Mouse (Mus musculus): ENCODE results near the gene Etnk2. TPM values are rescaled to one million over a fixed set of nuclear protein-coding genes. Genes with fewer than 3 reads are reported as not detected.

Gene Etnk2
- polyA plus RNA-seq, 1 experiment = 5.6 TPM

DNA sequence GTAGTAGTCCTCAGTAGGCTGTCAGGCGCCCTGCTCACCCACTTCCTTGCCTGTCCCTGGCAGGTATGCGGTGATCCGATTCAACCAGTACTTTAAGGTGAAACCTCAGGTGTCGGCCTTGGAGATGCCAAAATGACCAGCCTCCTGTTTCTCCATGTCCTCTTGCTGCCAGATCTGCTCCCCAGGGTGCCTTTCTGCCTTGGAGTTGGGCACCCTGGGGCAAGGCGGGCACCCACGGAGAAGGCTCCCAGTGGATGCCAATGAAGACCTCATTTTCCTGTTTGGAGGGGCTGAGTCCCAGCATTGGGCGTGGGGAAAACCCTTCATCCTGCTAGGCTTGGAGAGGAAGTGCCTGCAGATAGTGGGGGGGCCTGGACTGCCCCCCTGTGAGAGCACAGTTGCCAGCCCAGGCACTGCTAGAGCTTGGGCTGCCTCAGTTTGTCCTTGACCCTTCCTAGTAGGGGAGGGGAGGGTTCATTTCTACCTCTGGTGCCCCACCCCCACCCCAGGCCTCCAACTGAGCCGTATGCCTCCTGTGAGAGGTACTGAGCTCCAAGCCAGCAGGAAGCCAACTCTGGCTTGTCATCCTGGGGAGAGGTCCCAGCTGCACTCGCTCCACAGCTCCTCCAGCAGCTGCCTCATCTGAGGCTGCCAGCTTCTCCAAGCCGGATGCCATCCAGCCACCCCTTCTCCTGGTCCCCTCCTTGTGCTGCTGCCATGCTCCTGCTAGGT lies 16.0 kb downstream of the Etnk2 start:
- H3K27ac ChIP-seq (ENCODE audit: insufficient read depth, low read length) = no peak overlapping the region
- TF ChIP-seq POLR2A (IDR thresholded peaks at IDR 0.05; ENCODE audit: borderline replicate concordance, insufficient read depth, low read length) = no peak
- no peak for TF ChIP-seq CTCF (IDR thresholded peaks at IDR 0.05; ENCODE audit: borderline replicate concordance, insufficient read depth, low read depth, low read length)
- DNase-seq = no peak
- no peak overlapping the region for H3K4me3 ChIP-seq (replicated peaks; ENCODE audit: insufficient read depth, low read depth, low read length)
- no peaks in the 10 kb centered on the region for H3K4me1 ChIP-seq (ENCODE audit: control insufficient read depth, insufficient read depth, low read length)
- no peaks in the 10 kb centered on the region for H3K27me3 ChIP-seq (ENCODE audit: control insufficient read depth, insufficient read depth, low read length)
- WGBS = 52% methylated on average over 10 of the region's 10 CpGs

DNA sequence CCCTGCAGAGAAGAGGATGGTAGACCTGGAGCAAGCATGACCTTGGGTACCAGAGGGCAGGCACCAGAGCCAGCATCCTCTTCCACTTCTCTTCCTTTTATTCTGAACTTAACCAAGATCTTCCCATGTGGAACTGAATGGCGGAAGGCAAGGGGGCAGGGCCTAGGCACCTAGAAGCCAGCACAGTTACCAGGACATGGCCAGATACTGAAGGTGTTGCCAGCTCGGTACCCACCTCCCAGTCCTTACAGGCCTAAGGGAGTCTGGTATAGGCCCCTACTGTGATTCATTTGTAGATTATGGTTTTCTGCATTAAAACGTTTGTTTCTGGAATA lies 16.6 kb downstream of the Etnk2 start:
- TF ChIP-seq POLR2A (IDR thresholded peaks at IDR 0.05; ENCODE audit: borderline replicate concordance, insufficient read depth, low read length) (no peak), CTCF (IDR thresholded peaks at IDR 0.05; ENCODE audit: borderline replicate concordance, insufficient read depth, low read depth, low read length) (no peak)
- Histone ChIP-seq H3K4me1 (ENCODE audit: control insufficient read depth, insufficient read depth, low read length) (no peaks in the 10 kb centered on the region), H3K27me3 (ENCODE audit: control insufficient read depth, insufficient read depth, low read length) (no peaks in the 10 kb centered on the region), H3K4me3 (replicated peaks; ENCODE audit: insufficient read depth, low read depth, low read length) (no peak overlapping the region), H3K27ac (ENCODE audit: insufficient read depth, low read length) (no peak overlapping the region)
- 75% methylated on average over 3 of the region's 3 CpGs for WGBS
- DNase-seq = no peak

DNA sequence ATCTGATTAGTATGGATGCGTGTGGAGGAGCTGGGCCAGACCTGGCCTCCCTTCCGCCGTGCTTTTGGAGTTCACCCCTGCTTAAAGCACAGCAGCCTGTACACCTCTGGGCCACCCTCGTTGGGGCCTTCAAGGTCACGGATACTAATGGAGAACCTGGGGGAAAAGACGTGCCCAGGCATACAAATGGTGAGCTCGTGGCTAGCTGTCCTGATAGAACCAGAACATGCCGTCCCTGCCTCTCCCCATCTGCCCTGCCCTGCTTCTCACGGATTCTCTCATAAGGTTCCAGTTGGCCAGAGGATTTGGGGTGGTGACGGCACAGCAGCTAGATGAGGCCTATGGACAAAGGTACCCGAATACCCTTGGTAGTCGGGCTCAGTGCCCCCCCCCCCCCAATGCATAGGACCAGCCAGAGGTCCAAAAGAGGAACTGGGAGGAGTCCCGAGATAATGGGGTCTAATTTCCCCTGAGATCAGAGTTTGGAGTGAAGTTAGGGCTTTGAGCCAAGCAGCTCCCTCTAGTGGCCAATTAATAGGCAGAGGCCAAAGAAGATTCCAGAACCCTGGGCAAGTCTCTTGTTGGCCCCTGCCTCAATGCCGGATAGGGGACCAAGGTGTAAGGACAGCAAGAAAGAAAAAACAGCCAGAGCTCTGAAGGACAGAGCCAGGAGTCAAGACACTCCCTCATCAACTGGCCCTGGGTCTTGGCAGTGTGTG lies 17.1 kb downstream of the Etnk2 start:
- TF ChIP-seq POLR2A (IDR thresholded peaks at IDR 0.05; ENCODE audit: borderline replicate concordance, insufficient read depth, low read length) = no peak
- peak; percentile 47; the same call in 1 of the 2 replicates for TF ChIP-seq CTCF (IDR thresholded peaks at IDR 0.05; ENCODE audit: borderline replicate concordance, insufficient read depth, low read depth, low read length)
- Histone ChIP-seq H3K4me1 (ENCODE audit: control insufficient read depth, insufficient read depth, low read length) (no peaks in the 10 kb centered on the region), H3K4me3 (replicated peaks; ENCODE audit: insufficient read depth, low read depth, low read length) (no peak overlapping the region), H3K27ac (ENCODE audit: insufficient read depth, low read length) (no peak overlapping the region), H3K27me3 (ENCODE audit: control insufficient read depth, insufficient read depth, low read length) (no peaks in the 10 kb centered on the region)
- WGBS = 49% methylated on average over 14 of the region's 14 CpGs
- DNase-seq = no peak

DNA sequence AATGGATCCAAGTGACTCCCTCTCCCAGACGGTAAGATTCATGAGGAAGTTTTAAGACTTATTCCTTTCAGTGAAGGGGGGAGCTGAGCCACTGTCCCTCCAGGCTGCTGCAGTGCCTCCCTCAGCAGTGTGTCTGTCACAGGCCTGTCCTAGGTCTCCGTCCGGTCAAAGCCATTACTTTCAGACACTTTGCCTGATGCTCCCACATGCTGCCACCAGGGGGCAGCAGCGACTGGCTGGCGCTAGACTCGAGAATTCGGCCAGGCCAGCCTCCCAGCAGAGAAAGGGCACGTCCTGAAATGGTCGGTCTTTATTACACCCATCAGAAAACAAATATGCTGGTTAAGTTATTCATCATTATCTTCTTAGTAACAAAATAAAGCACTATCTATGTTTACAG lies 18.6 kb downstream of the Etnk2 start:
- H3K27me3 ChIP-seq (ENCODE audit: control insufficient read depth, insufficient read depth, low read length) = no peaks in the 10 kb centered on the region
- WGBS = 8% methylated on average over 9 of the region's 9 CpGs
- TF ChIP-seq POLR2A (IDR thresholded peaks at IDR 0.05; ENCODE audit: borderline replicate concordance, insufficient read depth, low read length) (no peak), CTCF (IDR thresholded peaks at IDR 0.05; ENCODE audit: borderline replicate concordance, insufficient read depth, low read depth, low read length) (peak; percentile 85)
- peak in 1 of 2 experiments; percentile 15 for DNase-seq
- no peaks in the 10 kb centered on the region for H3K4me1 ChIP-seq (ENCODE audit: control insufficient read depth, insufficient read depth, low read length)
- H3K4me3 ChIP-seq (replicated peaks; ENCODE audit: insufficient read depth, low read depth, low read length) = no peak overlapping the region
- H3K27ac ChIP-seq (ENCODE audit: insufficient read depth, low read length) = no peak overlapping the region

DNA sequence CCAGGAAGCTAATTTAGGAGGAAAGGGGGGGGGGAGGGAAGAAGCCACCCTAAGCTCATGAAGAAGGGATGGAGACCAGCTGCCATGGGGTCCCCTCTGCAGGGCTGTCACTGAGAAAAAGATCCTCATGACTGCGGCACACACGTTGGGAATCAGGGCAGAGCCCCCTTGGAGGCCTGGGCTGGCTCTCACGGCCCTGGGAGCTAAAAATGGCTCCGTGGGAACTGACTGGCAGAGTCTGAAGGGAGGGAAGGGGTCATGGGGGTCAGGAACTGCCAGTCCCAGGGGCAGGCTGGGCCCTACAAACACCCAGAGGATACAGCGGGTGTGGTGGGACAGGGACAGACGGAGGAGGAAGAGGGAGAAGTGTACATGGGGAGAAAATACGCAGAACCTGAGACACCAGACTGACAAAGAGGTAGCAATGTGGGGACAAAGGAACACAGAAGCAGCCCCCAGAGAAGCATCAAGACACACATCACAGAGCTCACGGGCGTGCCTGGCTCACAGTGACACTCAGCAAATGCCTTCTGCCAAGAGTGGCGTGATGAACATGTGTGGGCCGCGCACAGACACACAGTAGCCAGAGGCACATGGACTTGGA lies 19.3 kb downstream of the Etnk2 start:
- H3K27ac ChIP-seq (ENCODE audit: insufficient read depth, low read length) = no peak overlapping the region
- DNase-seq = no peak
- no peaks in the 10 kb centered on the region for H3K4me1 ChIP-seq (ENCODE audit: control insufficient read depth, insufficient read depth, low read length)
- H3K27me3 ChIP-seq (ENCODE audit: control insufficient read depth, insufficient read depth, low read length) = no peaks in the 10 kb centered on the region
- H3K4me3 ChIP-seq (replicated peaks; ENCODE audit: insufficient read depth, low read depth, low read length) = no peak overlapping the region
- no peak for TF ChIP-seq CTCF (IDR thresholded peaks at IDR 0.05; ENCODE audit: borderline replicate concordance, insufficient read depth, low read depth, low read length)
- no peak for TF ChIP-seq POLR2A (IDR thresholded peaks at IDR 0.05; ENCODE audit: borderline replicate concordance, insufficient read depth, low read length)
- 61% methylated on average over 12 of the region's 12 CpGs for WGBS

DNA sequence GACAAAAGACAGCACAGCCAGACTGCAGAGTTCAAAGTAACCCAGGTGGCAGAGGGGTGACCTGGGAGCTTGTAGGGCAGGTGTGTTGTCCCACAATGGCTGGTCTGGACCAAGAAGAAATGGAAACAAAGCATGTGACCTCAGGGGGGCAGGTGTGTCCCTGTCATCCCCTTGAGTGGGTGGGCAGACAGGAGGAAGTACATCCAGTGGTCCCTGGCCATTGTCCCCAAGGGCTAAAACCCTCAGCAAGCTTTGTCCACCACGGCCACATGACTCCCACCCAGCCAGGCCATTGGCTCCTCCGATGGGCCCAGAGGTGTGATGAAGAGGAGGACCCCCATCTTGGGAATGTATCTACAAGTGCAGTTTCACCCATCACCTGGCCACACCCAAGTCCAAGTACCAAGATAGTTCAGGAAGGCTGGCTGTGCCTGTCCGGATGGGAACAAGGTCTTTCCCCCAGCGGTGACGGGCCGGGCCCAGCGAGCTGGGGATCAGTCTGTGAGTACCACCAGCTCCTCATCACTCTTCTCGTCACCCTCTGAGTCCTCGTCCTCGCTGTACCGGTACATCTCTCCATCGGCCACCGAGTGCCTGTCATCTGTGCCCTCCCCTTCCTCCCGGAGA lies 19.9 kb downstream of the Etnk2 start:
- no peak overlapping the region for H3K27ac ChIP-seq (ENCODE audit: insufficient read depth, low read length)
- TF ChIP-seq POLR2A (IDR thresholded peaks at IDR 0.05; ENCODE audit: borderline replicate concordance, insufficient read depth, low read length) (no peak), CTCF (IDR thresholded peaks at IDR 0.05; ENCODE audit: borderline replicate concordance, insufficient read depth, low read depth, low read length) (no peak)

DNA sequence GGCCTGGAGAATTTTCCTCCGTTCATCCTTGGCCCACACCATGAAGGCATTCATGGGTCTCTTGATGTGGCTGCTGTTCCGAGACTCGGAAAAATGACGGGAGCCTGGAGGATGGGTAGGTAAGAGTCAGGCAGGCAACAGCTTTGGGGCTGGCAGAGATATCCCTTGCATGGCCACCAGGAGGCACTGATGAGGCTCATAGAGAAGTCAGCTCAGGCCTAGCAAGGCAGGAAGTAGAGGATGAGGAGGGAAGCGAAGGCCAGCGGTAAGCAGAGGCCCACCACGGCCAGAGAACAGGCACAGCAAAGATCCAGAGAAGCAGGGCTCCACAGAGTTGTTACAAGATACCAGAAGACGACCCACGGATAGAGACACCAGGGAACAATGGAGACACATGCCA lies 22.1 kb downstream of the Etnk2 start:
- no peak overlapping the region for H3K27ac ChIP-seq (ENCODE audit: insufficient read depth, low read length)
- H3K27me3 ChIP-seq (ENCODE audit: control insufficient read depth, insufficient read depth, low read length) = no peaks in the 10 kb centered on the region
- no peak overlapping the region for H3K4me3 ChIP-seq (replicated peaks; ENCODE audit: insufficient read depth, low read depth, low read length)
- TF ChIP-seq POLR2A (IDR thresholded peaks at IDR 0.05; ENCODE audit: borderline replicate concordance, insufficient read depth, low read length) (no peak), CTCF (IDR thresholded peaks at IDR 0.05; ENCODE audit: borderline replicate concordance, insufficient read depth, low read depth, low read length) (peak; percentile 64)
- no peaks in the 10 kb centered on the region for H3K4me1 ChIP-seq (ENCODE audit: control insufficient read depth, insufficient read depth, low read length)
- DNase-seq = peak; percentile 23 to 45
- WGBS = 41% methylated on average over 9 of the region's 9 CpGs

More for the DNA sequence above, 19.9 kb downstream of the Etnk2 start:
- no peaks in the 10 kb centered on the region for H3K4me1 ChIP-seq (ENCODE audit: control insufficient read depth, insufficient read depth, low read length)
- H3K4me3 ChIP-seq (replicated peaks; ENCODE audit: insufficient read depth, low read depth, low read length) = no peak overlapping the region
- H3K27me3 ChIP-seq (ENCODE audit: control insufficient read depth, insufficient read depth, low read length) = no peaks in the 10 kb centered on the region
- 92% methylated on average over 14 of the region's 14 CpGs for WGBS
- DNase-seq = no peak

Data from cerebellum, adult 2 months (tissue).